Mouse (Mus musculus) intestine, embryonic 16.5 days (tissue): Measurements from ENCODE around the gene Gzmb. TPM values are rescaled to one million over a fixed set of nuclear protein-coding genes. Genes with fewer than 3 reads are reported as not detected.
"Not testable (repeated sequence)": the region's sequence is repeated elsewhere in the genome, so short reads cannot be mapped to it uniquely, and the experiment has no call there.

Experiments
- ATAC-seq: fragments of 200-750 bp; cut with Nextera tagmentation; 2 replicates; pipeline ENCODE4 v1.8.0; 2017; ENCODE audit warnings: moderate TSS enrichment, moderate library complexity
- H3K27ac ChIP-seq: fragments of 300-500 bp; sonication (generic); 2 replicates; pipeline ENCODE4 v1.5.1; 2014; ENCODE audit warnings: mild to moderate bottlenecking, low read length
- H3K27me3 ChIP-seq: fragments of 300-500 bp; sonication (generic); replicated peaks from 2 replicates; pipeline ENCODE4 v1.6.1; 2014; ENCODE audit warnings: low read length, control low read depth, mixed read lengths; ENCODE audit not compliant: control insufficient read depth, insufficient read depth
- H3K36me3 ChIP-seq: fragments of 300-500 bp; sonication (generic); 2 replicates; pipeline ENCODE4 v1.6.1; 2014; ENCODE audit warnings: low read length, control low read depth; ENCODE audit not compliant: control insufficient read depth, insufficient read depth
- H3K4me1 ChIP-seq: fragments of 300-500 bp; sonication (generic); 2 replicates; pipeline ENCODE4 v1.6.1; 2014; ENCODE audit warnings: low read length, control low read depth, mixed read lengths; ENCODE audit not compliant: control insufficient read depth, insufficient read depth
- H3K4me2 ChIP-seq: fragments of 300-500 bp; sonication (generic); 2 replicates; pipeline ENCODE4 v1.6.1; 2014; ENCODE audit warnings: low read depth, low read length, control low read depth
- H3K4me3 ChIP-seq: fragments of 300-500 bp; sonication (generic); 2 replicates; pipeline ENCODE4 v1.5.1; 2014; ENCODE audit warnings: mild to moderate bottlenecking, low read length
- H3K9ac ChIP-seq: fragments of 300-500 bp; sonication (generic); 2 replicates; pipeline ENCODE4 v1.6.1; 2014; ENCODE audit warnings: low read depth, low read length
- H3K9me3 ChIP-seq: fragments of 300-500 bp; sonication (generic); 2 replicates; pipeline ENCODE4 v1.6.1; 2016; ENCODE audit warnings: low read length, control low read depth; ENCODE audit not compliant: control insufficient read depth
- WGBS: fragments of 180-500 bp; shearing (Covaris S2); extraction: QIAGEN DNeasy Blood & Tissue Kit; methylation state at CpG from one replicate; pipeline ENCODE4 v1.1.7; 2014; 5-methylcytosine and 5-hydroxymethylcytosine counted together
- polyA plus RNA-seq: library from polyadenylated mRNA; unstranded; fragments of >200 nt; fragmentation: Nextera tagmentation; extraction: Ambion mirVana; gene quantifications from 2 replicates; pipeline ENCODE4 v1.2.1, GENCODE M21; 2015

The Gzmb gene
- 0.86 and 1.3 TPM in 2 replicates for polyA plus RNA-seq

DNA sequence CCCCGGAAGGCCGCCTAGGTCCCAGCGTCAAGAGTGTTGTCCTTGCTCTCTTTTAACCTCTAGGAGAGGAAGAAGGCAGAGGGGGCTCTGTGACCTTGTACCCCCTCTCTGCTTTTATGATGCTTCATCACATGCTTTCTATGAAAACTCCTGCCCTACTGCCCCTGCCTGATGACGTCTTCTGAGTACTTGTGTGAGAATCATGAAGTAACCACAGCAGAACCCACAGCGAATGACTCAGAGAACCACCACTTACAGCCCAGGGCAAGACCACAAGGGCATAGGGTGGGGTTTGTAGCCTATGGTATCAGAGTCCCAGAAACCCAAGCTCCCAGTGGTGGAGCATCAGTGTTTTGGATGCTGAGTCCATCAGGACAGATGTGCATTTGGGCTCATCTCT is at the start of gene Gzmb:
Gene Gzmb (minus strand): TSS at position 108 of the 400 bp plus-strand sequence.
- Histone ChIP-seq H3K9ac (no peak within 1 kb of the TSS), H3K4me3 (no peak within 1 kb of the TSS), H3K27me3 (no peaks in the 10 kb centered on the region), H3K4me2 (no peak within 1 kb of the TSS), H3K9me3 (no peaks in the 10 kb centered on the region), H3K27ac (no peak within 1 kb of the TSS), H3K4me1 (no peaks in the 10 kb centered on the region), H3K36me3 (no peaks in the 10 kb centered on the region)
- ATAC-seq, result no peak
- WGBS, result 90% methylated on average over 5 of the region's 5 CpGs

DNA sequence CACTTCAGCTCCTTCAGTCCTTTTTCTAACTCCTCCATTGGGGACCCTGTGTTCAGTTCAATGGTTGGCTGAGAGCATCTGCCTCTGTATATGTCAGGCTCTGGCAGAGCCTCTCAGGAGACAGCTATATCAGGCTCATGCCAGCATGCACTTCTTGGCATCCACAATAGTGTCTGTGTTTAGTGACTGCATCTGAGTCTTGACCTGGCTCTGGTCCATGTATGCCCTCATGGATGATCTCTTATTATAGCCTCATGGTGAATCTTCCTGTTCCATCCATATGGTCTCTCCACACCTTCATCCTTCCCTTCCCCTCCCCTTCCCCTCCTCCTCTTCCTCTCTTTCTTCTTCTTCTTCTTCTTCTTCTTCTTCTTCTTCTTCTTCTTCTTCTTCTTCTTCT is 49.7 kb upstream of the Gzmb start:
- not testable (repeated sequence) for H3K27me3 ChIP-seq, H3K36me3 ChIP-seq, ATAC-seq, H3K4me1 ChIP-seq, H3K4me2 ChIP-seq, H3K9ac ChIP-seq, H3K27ac ChIP-seq, H3K9me3 ChIP-seq, H3K4me3 ChIP-seq

DNA sequence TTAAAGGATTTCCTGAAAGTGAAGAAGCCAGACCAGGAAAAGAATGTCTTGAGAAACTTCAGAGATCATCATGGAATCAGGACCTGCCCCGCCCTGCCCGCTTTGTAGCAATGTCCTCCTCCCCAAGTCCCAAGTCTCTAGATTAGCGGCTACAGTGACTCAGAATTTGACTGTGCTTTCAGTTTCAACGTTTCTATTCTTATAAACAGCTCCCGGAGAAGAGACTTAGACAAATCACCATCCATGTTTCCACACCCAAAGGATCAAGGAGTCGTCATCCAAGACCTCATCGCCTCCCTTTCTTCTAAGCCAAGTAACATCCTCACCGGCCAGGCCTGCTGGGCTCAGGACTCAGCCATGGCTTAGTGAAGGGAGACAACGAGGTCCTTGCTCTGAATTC is 48.2 kb upstream of the Gzmb start:
- H3K27me3 ChIP-seq, result no peaks in the 10 kb centered on the region
- no peak overlapping the region for H3K27ac ChIP-seq
- no peaks in the 10 kb centered on the region for H3K9me3 ChIP-seq
- WGBS, result 76% methylated on average over 9 of the region's 9 CpGs
- no peak overlapping the region for H3K4me2 ChIP-seq
- no peak overlapping the region for H3K4me3 ChIP-seq
- no peaks in the 10 kb centered on the region for H3K4me1 ChIP-seq
- no peak overlapping the region for H3K9ac ChIP-seq
- ATAC-seq, result no peak
- no peaks in the 10 kb centered on the region for H3K36me3 ChIP-seq

- H3K9ac ChIP-seq, result no peak overlapping the region
- 0 out of 2 replicates have a peak, but pooled peaks have one; percentile 31 for ATAC-seq
- H3K9me3 ChIP-seq, result no peaks in the 10 kb centered on the region
- H3K4me1 ChIP-seq, result no peaks in the 10 kb centered on the region
- under 1% methylated on average over 4 of the region's 4 CpGs for WGBS
- no peaks in the 10 kb centered on the region for H3K27me3 ChIP-seq
- H3K4me2 ChIP-seq, result no peak overlapping the region
- H3K4me3 ChIP-seq, result no peak overlapping the region
- no peaks in the 10 kb centered on the region for H3K36me3 ChIP-seq
- no peak overlapping the region for H3K27ac ChIP-seq
Measured at GRCm38 (mm10) chr14:56304149-56304548, 42.1 kb upstream of the Gzmb start.

GRCm38 (mm10) chr14:56303506-56304025 is 41.5 kb upstream of the Gzmb start:
- Histone ChIP-seq H3K4me2 (no peak overlapping the region), H3K4me1 (no peaks in the 10 kb centered on the region), H3K27me3 (no peaks in the 10 kb centered on the region), H3K36me3 (no peaks in the 10 kb centered on the region), H3K27ac (no peak overlapping the region), H3K4me3 (no peak overlapping the region), H3K9ac (no peak overlapping the region), H3K9me3 (no peaks in the 10 kb centered on the region)
- 46% methylated on average over 10 of the region's 10 CpGs for WGBS
- no peak for ATAC-seq

DNA sequence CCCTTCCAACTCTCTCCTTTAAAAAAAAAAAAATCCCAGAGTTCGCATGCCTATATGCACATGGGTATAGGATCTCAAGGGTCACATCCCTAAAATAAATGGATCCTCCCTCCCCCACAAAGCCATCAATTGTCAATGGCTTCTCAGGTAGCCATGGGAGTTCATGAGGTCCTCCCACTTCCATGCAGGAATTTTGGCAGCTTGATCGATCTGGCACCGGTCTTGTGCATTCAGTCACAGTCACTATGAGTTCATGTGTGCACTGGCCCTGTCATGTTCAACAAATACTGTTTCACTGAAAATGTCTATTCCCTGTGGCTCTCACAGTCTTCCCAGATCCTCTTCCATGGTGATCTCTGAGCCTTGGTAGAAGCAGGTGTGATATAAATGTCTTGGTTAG is 40.0 kb upstream of the Gzmb start:
- no peak overlapping the region for H3K4me3 ChIP-seq
- no peaks in the 10 kb centered on the region for H3K4me1 ChIP-seq
- 95% methylated on average over 3 of the region's 3 CpGs for WGBS
- H3K4me2 ChIP-seq, result no peak overlapping the region
- no peak overlapping the region for H3K9ac ChIP-seq
- no peak overlapping the region for H3K27ac ChIP-seq
- no peaks in the 10 kb centered on the region for H3K27me3 ChIP-seq
- ATAC-seq, result no peak
- H3K9me3 ChIP-seq, result no peaks in the 10 kb centered on the region
- no peaks in the 10 kb centered on the region for H3K36me3 ChIP-seq

GRCm38 (mm10) chr14:56296786-56297185 is 34.7 kb upstream of the Gzmb start:
- Histone ChIP-seq H3K27me3 (no peaks in the 10 kb centered on the region), H3K36me3 (no peaks in the 10 kb centered on the region), H3K9me3 (no peaks in the 10 kb centered on the region), H3K4me2 (no peak overlapping the region), H3K4me1 (no peaks in the 10 kb centered on the region), H3K4me3 (no peak overlapping the region), H3K27ac (no peak overlapping the region), H3K9ac (no peak overlapping the region)
- ATAC-seq, result no peak
- 64% methylated on average over 5 of the region's 5 CpGs for WGBS

- Histone ChIP-seq H3K27me3 (no peaks in the 10 kb centered on the region), H3K9ac (no peak overlapping the region), H3K36me3 (no peaks in the 10 kb centered on the region), H3K9me3 (no peaks in the 10 kb centered on the region), H3K4me3 (no peak overlapping the region), H3K27ac (no peak overlapping the region), H3K4me1 (no peaks in the 10 kb centered on the region), H3K4me2 (no peak overlapping the region)
- WGBS, result 73% methylated on average over 4 of the region's 4 CpGs
- no peak for ATAC-seq
Measured at GRCm38 (mm10) chr14:56296106-56296505, 34.0 kb upstream of the Gzmb start.

GRCm38 (mm10) chr14:56293146-56293545 is 31.1 kb upstream of the Gzmb start:
- Histone ChIP-seq H3K9ac (no peak overlapping the region), H3K4me2 (no peak overlapping the region), H3K4me1 (no peaks in the 10 kb centered on the region), H3K36me3 (no peaks in the 10 kb centered on the region), H3K27me3 (no peaks in the 10 kb centered on the region), H3K27ac (no peak overlapping the region), H3K4me3 (no peak overlapping the region), H3K9me3 (no peaks in the 10 kb centered on the region)
- no peak for ATAC-seq

- Histone ChIP-seq H3K27ac (no peak overlapping the region), H3K36me3 (no peaks in the 10 kb centered on the region), H3K27me3 (no peaks in the 10 kb centered on the region), H3K4me2 (no peak overlapping the region), H3K4me3 (no peak overlapping the region), H3K4me1 (no peaks in the 10 kb centered on the region), H3K9ac (no peak overlapping the region), H3K9me3 (no peaks in the 10 kb centered on the region)
- WGBS, result 63% methylated on average over 5 of the region's 5 CpGs
- no peak for ATAC-seq
Measured at GRCm38 (mm10) chr14:56288651-56289050, 26.6 kb upstream of the Gzmb start.
